Mouse (Mus musculus): Measurements from ENCODE around the gene Tmem252.

GRCm38 (mm10) chr19:24716303-24717097 lies 42.7 kb downstream of the Tmem252 start:
- TF ChIP-seq CTCF (IDR thresholded peaks at IDR 0.05; ENCODE audit: borderline replicate concordance, extremely low read depth, insufficient read depth, insufficient read length) (no peak), POLR2A (IDR thresholded peaks at IDR 0.05; ENCODE audit: borderline replicate concordance, extremely low read depth, insufficient read depth, insufficient read length, poor library complexity, severe bottlenecking) (no peak)

Measured in brain, embryonic 14.5 days (tissue).